Mouse (Mus musculus): ENCODE results near the gene Dusp13. TPM values are rescaled to one million over a fixed set of nuclear protein-coding genes. Genes with fewer than 3 reads are reported as not detected.
A peak's percentile ranks its signal among the peaks of the same experiment; 100 is the strongest.

The Dusp13 gene
- polyA plus RNA-seq, 1 experiment from 2014 or later = 0.30 TPM

DNA sequence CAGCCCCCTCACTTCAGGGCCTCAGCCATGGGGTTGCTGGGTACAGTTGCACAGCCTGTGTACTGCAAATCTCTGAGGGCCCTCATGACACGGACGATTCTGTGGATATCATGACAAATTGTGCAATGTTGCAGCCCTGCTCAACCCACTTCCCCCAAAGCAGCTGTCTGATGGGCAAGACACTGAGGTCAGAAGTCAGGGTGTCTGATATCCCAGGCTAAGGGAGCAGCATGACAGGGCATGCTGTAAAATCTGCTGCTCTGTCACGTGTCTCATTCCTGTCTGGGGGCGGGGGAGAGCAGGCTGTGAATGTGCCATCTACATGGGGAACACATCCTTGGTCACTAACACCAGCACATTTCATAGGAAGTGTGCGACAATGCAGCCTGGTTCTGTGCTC is 5.8 kb downstream of the Dusp13 start:
- H3K4me1 ChIP-seq = no peaks in the 10 kb centered on the region
- no peak overlapping the region for H3K27ac ChIP-seq
- no peaks in the 10 kb centered on the region for H3K36me3 ChIP-seq
- H3K27me3 ChIP-seq (replicated peaks) = no peaks in the 10 kb centered on the region
- no peak overlapping the region for H3K4me3 ChIP-seq
- no peak overlapping the region for H3K4me2 ChIP-seq (replicated peaks)
- WGBS = 80% methylated on average over 5 of the region's 5 CpGs
- no peak for ATAC-seq (ENCODE audit: low FRiP score, low read depth)
- no peak overlapping the region for H3K9ac ChIP-seq
- no peaks in the 10 kb centered on the region for H3K9me3 ChIP-seq

DNA sequence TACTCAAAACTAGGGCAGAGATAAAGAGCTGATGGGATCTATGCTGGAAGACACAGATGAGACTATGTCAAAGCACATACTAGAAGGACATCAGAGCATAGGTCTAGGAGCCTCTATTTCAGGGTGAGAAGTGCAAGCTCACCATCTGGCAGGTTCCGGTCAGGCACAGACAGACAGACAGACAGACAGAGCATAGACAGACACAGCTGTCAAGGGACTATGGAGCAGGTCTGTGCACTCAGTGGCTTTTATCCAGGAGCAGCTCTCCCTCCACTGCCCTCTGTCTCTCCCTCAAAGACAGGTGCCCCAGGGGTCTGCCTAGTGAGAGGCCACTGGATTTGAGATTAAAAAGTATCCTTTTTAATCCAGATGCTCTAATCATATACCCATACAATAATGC is 6.8 kb downstream of the Dusp13 start:
- H3K9ac ChIP-seq = no peak overlapping the region
- no peak for ATAC-seq (ENCODE audit: low FRiP score, low read depth)
- H3K27me3 ChIP-seq (replicated peaks) = no peaks in the 10 kb centered on the region
- no peak overlapping the region for H3K4me3 ChIP-seq
- H3K36me3 ChIP-seq = no peaks in the 10 kb centered on the region
- no peaks in the 10 kb centered on the region for H3K4me1 ChIP-seq
- no peak overlapping the region for H3K27ac ChIP-seq
- no peaks in the 10 kb centered on the region for H3K9me3 ChIP-seq
- H3K4me2 ChIP-seq (replicated peaks) = no peak overlapping the region
- 97% methylated on average over 1 of the region's 1 CpGs for WGBS

- Histone ChIP-seq H3K9ac (no peak overlapping the region), H3K9me3 (no peaks in the 10 kb centered on the region), H3K27ac (no peak overlapping the region), H3K4me3 (no peak overlapping the region), H3K4me2 (replicated peaks) (no peak overlapping the region), H3K36me3 (no peaks in the 10 kb centered on the region), H3K27me3 (replicated peaks) (no peaks in the 10 kb centered on the region), H3K4me1 (no peaks in the 10 kb centered on the region)
- 88% methylated on average over 4 of the region's 4 CpGs for WGBS
- ATAC-seq (ENCODE audit: low FRiP score, low read depth) = no peak
Observed at GRCm38 (mm10) chr14:21742441-21742840, 8.5 kb downstream of the Dusp13 start.

- Histone ChIP-seq H3K4me3 (no peak overlapping the region), H3K4me1 (no peaks in the 10 kb centered on the region), H3K27ac (no peak overlapping the region), H3K4me2 (replicated peaks) (no peak overlapping the region), H3K36me3 (no peaks in the 10 kb centered on the region), H3K27me3 (replicated peaks) (no peaks in the 10 kb centered on the region), H3K9ac (no peak overlapping the region), H3K9me3 (no peaks in the 10 kb centered on the region)
- WGBS = 11% methylated on average over 4 of the region's 4 CpGs
- ATAC-seq (ENCODE audit: low FRiP score, low read depth) = peak; percentile 63
Observed at GRCm38 (mm10) chr14:21741786-21742185, 9.2 kb downstream of the Dusp13 start.

DNA sequence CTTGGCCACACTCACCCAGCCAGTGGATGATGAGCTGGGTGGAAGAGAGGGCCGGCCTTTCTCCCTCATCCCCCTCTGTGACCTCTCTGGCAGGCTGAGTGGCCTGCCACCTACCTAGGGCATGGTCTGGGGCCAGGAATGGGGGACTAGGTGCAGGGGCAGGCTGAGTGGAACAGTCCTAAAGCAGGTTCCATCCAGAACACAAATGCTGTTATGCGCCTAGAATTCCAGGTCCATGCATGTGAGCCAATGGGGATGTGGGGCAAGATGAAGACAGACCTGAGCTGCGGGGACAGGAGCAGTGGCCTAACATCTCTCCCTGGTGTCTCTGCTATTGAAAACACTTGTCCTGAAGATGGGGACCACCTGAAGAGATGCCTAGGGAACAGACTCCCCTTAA is 9.7 kb downstream of the Dusp13 start:
- Histone ChIP-seq H3K4me3 (no peak overlapping the region), H3K27me3 (replicated peaks) (no peaks in the 10 kb centered on the region), H3K9ac (no peak overlapping the region), H3K4me1 (no peaks in the 10 kb centered on the region), H3K9me3 (no peaks in the 10 kb centered on the region), H3K36me3 (no peaks in the 10 kb centered on the region), H3K27ac (no peak overlapping the region), H3K4me2 (replicated peaks) (no peak overlapping the region)
- 89% methylated on average over 3 of the region's 3 CpGs for WGBS
- ATAC-seq (ENCODE audit: low FRiP score, low read depth) = no peak

DNA sequence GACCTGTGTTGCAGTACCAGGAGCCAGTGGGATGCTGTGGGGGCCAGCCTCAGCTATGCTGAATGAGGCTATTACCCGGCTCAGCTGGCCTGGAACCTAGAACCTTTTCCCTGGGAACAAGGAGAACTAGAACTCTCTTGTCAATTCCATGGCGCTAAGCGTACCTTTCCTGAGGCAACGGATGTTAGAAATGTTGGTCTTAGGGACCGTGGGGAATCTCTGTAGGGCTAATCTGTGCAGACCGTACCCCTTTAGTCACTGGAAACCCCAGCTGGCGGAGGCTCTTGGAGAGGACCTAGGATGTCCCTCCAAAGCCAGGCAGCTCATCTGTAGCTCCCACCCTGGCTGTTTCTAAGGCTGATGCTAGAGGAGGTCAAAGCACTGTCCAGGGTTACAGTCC is 10.6 kb downstream of the Dusp13 start:
- Histone ChIP-seq H3K36me3 (no peaks in the 10 kb centered on the region), H3K4me2 (replicated peaks) (no peak overlapping the region), H3K9ac (no peak overlapping the region), H3K27ac (no peak overlapping the region), H3K9me3 (no peaks in the 10 kb centered on the region), H3K4me1 (no peaks in the 10 kb centered on the region), H3K4me3 (no peak overlapping the region), H3K27me3 (replicated peaks) (no peaks in the 10 kb centered on the region)
- ATAC-seq (ENCODE audit: low FRiP score, low read depth) = no peak
- 95% methylated on average over 7 of the region's 7 CpGs for WGBS

- Histone ChIP-seq H3K36me3 (no peaks in the 10 kb centered on the region), H3K9ac (no peak overlapping the region), H3K27me3 (replicated peaks) (no peaks in the 10 kb centered on the region), H3K27ac (no peak overlapping the region), H3K4me3 (no peak overlapping the region), H3K4me2 (replicated peaks) (no peak overlapping the region), H3K4me1 (no peaks in the 10 kb centered on the region), H3K9me3 (0 out of 2 replicates have a peak, but pooled peaks cover 3% of the 10 kb centered on the region)
- ATAC-seq (ENCODE audit: low FRiP score, low read depth) = no peak
- 92% methylated on average over 15 of the region's 15 CpGs for WGBS
Observed at GRCm38 (mm10) chr14:21733131-21733905, 17.7 kb downstream of the Dusp13 start.

DNA sequence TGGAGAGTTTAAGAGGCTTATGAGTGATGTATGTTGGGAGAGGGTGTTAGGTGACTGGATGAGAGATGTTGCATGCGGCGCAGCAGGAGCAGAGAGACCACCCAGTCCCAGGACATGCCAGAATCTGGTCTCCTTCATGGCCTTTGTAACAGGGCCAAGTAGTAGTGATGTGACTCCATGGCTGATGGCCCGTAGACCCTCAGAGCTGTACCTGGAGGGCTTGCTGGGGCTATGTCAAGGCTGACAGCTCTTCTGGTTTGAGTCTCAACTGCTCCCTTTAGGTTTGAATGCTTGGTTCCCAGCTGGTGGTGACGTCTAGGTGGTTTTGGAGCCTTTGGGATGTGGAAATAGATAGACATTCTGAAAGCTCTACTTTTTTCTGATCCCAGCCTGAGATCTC is 21.0 kb downstream of the Dusp13 start:
- no peaks in the 10 kb centered on the region for H3K27me3 ChIP-seq (replicated peaks)
- H3K9ac ChIP-seq = no peak overlapping the region
- ATAC-seq (ENCODE audit: low FRiP score, low read depth) = no peak
- H3K9me3 ChIP-seq = 0 out of 2 replicates have a peak, but pooled peaks cover 3% of the 10 kb centered on the region
- no peaks in the 10 kb centered on the region for H3K4me1 ChIP-seq
- no peak overlapping the region for H3K4me2 ChIP-seq (replicated peaks)
- WGBS = 90% methylated on average over 4 of the region's 4 CpGs
- no peak overlapping the region for H3K27ac ChIP-seq
- no peaks in the 10 kb centered on the region for H3K36me3 ChIP-seq
- H3K4me3 ChIP-seq = no peak overlapping the region

GRCm38 (mm10) chr14:21729031-21729732 is 21.8 kb downstream of the Dusp13 start:
- WGBS = 80% methylated on average over 6 of the region's 6 CpGs
- H3K4me2 ChIP-seq (replicated peaks) = no peak overlapping the region
- ATAC-seq (ENCODE audit: low FRiP score, low read depth) = no peak
- H3K9ac ChIP-seq = no peak overlapping the region
- H3K4me1 ChIP-seq = no peaks in the 10 kb centered on the region
- no peak overlapping the region for H3K4me3 ChIP-seq
- H3K27me3 ChIP-seq (replicated peaks) = no peaks in the 10 kb centered on the region
- no peaks in the 10 kb centered on the region for H3K36me3 ChIP-seq
- 0 out of 2 replicates have a peak, but pooled peaks cover 3% of the 10 kb centered on the region for H3K9me3 ChIP-seq
- no peak overlapping the region for H3K27ac ChIP-seq

DNA sequence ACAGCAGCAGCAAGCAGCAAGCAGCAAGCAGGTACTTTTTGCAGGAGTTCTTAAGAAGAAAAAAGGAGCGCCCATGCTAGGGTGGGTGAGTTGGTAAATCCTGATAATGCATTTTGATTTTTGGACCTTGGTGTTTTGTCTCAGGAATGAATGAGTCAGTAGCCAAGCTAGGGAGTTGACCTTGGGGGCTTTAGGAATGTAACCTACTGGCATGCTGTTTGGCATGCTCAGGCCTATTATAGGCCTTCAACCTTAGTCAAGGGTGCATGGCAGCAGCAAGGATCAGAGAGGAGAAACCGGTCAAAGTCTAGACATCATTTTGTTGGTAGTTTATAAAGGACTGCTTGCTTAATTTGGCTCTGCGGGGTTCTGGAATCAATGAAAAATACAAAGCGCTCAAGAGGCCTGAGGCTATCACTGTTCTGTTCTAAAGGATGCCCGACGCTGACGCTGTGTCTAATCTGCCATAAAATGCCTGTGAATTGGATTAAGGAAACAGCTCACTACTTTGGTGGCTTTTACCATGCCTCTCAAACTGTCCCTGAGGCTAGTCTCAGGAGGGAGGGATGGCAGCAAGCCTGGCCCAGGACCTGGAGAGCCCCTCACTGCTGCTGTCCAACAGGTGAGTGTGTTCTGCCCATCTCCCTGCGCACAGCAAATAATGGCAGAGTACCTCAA is 28.8 kb downstream of the Dusp13 start:
- H3K4me2 ChIP-seq (replicated peaks) = no peak overlapping the region
- ATAC-seq (ENCODE audit: low FRiP score, low read depth) = no peak
- H3K36me3 ChIP-seq = no peaks in the 10 kb centered on the region
- no peaks in the 10 kb centered on the region for H3K27me3 ChIP-seq (replicated peaks)
- 65% methylated on average over 8 of the region's 8 CpGs for WGBS
- peaks cover 3% of the 10 kb centered on the region; the same call in 1 of the 2 replicates for H3K4me1 ChIP-seq
- no peaks in the 10 kb centered on the region for H3K9me3 ChIP-seq
- no peak overlapping the region for H3K27ac ChIP-seq
- no peak overlapping the region for H3K4me3 ChIP-seq
- no peak overlapping the region for H3K9ac ChIP-seq

DNA sequence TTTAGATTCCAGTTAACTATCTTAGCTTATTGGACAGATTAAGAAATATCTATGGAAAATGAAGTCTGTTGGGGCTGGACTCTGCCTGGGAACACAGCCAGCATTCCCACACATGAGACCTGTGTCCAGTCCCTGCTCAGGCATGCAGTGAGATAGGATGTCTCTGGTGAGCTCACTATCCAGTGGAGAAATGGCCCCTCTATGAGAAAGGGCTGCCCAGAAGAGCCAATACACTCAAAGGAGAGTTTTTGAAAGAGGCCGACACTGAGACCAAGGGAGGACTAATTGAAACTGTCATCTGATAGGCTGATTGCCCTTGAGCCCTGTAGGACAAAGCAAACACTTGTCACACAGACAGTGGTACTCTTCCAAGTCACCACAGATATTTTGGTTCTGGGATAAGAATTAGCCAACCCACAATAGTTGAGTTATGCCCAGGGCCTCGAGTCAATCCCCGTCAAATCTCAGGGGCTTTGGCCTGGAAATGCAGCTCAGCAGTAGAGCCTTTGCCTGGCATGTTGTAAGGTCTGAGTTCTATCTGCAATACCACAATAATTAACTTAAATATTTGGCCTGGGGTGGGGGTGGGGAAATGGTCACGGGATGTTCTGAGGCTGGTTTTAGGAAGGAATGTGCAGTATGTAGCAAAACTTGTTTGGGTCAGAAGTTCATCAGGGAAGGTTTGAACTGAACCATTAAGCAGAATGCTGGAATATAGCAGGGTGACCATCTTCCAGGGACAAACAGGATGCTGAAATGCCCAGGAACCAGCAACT is 30.4 kb downstream of the Dusp13 start:
- 80% methylated on average over 4 of the region's 4 CpGs for WGBS
- Histone ChIP-seq H3K27ac (no peak overlapping the region), H3K36me3 (no peaks in the 10 kb centered on the region), H3K9me3 (no peaks in the 10 kb centered on the region), H3K9ac (no peak overlapping the region), H3K27me3 (replicated peaks) (no peaks in the 10 kb centered on the region), H3K4me2 (replicated peaks) (no peak overlapping the region), H3K4me1 (peaks cover 3% of the 10 kb centered on the region; the same call in 1 of the 2 replicates), H3K4me3 (no peak overlapping the region)
- no peak for ATAC-seq (ENCODE audit: low FRiP score, low read depth)
